Mouse (Mus musculus): ENCODE measurements around the gene Gigyf1.

Gene Gigyf1

DNA sequence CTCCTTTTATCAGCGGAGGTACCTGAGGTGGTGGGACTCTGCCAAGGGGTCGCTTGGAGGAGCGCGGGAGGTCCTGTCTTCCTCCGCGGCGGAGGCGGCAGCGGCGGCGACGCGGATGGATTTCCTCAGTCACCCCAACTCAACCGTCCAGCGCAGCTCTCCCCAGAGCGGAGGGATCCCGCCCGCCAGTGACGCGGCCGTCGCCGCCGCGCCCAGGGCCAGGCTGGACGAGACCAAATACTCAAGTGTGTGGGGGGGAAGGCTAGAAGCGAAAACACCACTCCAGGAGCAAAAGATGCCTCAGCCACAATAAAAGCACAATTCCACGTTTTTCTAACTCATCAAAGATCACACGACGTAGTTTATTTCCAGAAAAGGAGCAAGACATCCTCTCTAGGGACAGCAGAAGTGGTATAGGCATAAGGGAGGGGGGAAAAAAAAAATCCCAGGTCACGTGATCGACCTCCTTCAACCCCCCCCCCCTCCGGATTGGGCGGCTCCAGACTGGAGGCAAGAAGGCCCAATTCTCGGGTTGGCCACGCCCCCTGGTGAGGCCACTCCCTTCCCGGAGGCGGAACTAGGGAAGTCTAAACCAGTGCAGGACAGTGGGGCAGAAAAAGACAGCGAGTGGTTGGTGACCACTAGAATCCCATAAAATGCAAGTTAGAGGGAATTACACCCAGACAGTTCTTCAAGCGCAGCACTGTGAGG, 14.9 kb downstream of the Gigyf1 start, which contains the start of the genes Epo and Gnb2:
Gene Epo (minus strand): TSS at position 126 of the 711 bp plus-strand sequence.
Gene Gnb2 (minus strand): TSS at position 394 of the 711 bp plus-strand sequence.
- peak; percentile 99 for DNase-seq (ENCODE audit: low spot score)

DNA sequence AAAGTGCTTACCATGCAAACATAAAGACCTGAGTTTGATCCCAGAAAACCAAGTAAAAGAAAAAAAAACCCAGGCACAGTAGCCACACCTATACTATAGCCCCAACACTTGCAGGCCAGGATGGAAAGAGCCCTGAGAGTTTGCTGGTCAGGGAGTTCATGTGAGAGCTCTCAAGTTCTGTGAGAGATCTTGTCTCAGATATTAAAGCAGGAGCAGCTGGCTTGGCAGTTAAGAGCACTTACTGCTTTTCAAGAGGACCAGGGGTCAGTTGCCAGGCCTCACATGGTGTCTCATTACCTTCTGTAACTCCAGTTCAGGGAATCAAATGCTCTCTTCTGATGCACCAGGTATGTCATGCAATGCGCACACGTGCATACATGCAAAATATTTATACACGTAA, 16.4 kb downstream of the Gigyf1 start:
- DNase-seq (ENCODE audit: low spot score), result no peak

DNA sequence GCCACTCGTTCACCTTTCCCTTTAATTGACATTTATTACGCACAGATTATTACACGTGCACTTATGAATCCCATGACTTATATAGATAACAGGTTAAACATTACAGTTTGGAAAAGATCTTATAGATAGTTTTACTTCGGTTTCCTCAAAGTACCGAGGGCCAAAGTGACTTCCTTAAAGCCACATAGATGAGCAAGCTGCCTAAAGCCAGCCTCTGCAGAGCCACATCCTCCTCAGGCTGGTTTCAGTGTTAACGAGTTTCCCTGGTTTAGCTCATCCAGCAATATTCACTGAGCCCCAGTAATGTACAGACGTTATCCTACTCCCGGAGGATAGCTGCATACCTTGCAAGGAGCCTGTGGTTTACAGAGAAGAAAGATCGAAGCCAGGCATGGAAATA, 17.0 kb downstream of the Gigyf1 start:
- no peak for DNase-seq (ENCODE audit: low spot score)

DNA sequence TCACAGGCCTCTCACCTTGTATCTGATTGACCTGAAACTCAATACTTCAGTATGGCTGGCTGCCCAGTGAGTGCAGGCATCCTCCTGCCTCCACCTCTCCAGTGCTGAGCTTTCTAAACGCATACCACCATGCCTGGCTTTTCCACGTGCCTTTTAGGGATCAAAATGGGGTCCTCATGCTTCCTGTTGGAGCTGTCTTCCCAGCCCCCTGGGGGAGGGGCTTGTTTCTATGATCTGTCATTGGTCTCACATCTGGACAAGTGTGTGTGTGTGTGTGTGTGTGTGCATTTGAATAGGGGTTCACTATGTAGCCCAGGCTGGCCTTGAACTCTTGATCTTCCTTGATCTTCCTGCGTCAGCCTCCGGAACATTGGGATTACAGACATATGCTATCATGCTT, 19.1 kb downstream of the Gigyf1 start:
- DNase-seq (ENCODE audit: low spot score), result no peak

DNA sequence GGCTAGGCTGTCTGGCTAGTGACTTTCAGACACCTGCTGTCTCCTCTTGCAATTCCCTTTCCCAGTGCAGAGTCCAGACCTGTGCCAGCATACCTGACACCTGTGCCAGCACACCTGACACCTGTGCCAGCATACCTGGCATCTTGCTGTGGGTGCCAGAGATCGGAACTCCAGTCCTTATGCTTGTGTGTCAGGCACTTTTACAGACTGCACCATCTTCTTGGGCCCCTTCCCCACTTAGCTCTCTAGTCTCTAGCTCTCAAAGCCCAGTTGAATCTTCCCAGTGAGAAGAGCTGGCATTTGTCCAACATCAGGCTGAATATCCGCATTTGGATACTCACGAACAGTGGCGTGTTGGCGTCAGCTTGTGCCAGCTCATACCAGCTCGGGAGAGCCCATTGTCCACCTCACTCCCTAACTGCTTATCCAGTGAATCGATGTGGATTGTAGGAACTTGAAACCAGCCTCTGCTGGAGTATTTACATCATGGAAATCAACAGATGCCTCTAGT, 21.0 kb downstream of the Gigyf1 start:
- no peak for DNase-seq (ENCODE audit: low spot score)

DNA sequence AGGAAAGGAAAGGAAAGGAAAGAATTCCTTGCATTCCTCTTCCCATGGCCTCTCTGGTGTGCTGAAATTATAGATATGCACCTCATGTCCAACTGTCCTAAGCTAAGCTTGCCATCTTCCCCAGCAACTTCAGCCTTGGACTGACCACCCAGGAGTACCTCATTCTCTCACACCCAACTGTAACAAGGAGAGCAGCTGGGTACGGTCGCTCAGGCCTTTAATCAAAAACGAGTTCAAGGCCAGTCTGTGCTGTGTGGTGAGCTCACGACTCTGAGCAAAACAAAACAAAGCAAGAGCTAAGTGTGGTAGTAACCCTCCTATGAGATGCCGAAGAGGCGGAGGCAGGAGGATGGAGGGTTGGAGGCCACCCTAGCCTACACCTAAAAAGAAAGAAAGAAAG, 22.6 kb downstream of the Gigyf1 start:
- DNase-seq (ENCODE audit: low spot score), result no peak

DNA sequence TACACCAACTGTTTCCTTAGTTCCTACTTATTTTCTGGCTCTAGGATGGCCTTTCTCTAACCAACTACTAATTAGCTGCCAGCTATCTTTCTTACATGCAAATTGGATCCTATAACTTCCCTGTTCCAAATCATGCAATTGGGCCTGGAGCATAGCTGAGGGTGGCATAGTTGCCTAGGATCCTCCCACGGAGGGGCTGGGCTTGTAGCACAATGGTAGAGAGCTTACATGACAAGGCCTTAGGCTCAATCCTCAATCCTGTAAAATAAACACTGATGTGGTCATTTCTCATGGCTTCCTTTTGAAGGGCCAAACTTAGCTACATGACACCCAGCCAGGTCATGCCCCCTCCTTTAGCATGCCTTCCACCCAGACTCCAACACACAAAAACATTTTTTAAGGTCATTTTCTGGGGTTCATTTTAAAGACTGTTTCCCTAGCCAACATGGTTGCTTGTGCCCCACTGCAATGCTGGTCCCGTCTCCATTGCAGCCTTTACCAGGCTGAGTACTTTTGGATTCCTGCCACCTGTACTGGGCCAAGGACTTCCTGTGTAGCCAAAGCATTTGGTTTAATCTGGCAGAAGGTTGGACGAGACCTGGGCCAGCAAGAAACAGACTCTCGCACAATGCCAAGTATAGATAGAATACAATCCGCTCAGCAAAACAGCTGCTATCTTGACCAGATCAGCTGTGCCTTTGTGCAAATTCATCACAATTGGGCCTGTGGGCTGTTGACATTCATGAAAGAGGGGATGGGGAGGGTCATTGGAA, 23.6 kb downstream of the Gigyf1 start:
- DNase-seq (ENCODE audit: low spot score), result no peak

DNA sequence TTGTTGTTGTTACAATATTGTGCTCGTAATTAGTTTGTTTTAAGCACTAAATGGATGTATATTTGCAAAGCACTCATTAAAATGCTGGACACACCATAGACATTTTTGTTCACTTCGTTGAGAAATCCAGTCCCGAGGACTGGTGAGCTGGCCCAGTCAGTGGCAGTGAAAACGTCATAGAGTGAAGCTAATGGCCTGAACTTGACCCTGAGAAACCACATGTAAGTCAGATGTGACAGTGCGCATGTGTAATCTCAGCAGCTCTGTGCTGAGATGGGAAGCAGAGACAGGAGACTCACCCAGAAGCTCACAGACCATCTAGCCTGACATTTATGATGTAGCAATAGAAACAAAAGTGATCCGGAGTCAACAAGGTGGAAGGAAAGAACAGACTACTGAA, 26.6 kb downstream of the Gigyf1 start:
- DNase-seq (ENCODE audit: low spot score), result no peak

DNA sequence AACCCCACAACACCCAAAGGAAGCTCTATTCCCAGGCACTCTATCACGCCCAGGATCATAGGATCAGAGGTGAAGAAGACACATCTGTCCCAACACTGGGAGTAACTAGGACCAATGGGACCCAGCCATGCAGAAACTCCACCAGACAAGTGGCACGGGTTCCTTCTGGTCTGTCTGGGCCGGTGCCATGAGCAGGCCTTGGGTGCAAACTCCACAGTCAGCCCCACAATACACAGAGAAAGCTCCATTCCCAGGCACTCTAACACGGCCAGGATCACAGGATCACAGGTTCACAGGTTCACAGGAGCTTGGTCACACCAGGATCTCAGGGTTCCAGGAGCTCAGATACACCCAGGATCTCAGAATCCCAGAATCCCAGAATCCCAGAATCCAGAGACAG, 27.2 kb downstream of the Gigyf1 start:
- no peak for DNase-seq (ENCODE audit: low spot score)

DNA sequence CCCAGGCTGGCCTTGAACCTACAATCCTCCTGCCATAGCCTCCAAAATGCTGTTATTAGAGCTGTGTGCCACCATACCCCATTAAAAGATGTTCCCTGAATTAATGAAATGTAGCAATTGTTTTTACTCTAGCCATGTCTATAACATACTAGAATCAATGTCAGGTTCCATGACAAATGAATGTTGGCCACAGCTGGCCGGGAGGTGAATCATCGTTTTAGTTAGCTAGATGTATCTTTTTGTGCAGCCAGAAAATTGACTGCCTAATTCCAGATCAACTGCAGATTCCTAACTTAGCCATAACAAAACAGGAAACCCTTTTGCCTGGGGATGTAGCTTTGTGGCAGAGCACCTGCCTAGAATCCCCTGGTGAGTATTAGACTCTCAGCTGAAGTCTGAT, 31.5 kb downstream of the Gigyf1 start:
- DNase-seq (ENCODE audit: low spot score), result no peak

DNA sequence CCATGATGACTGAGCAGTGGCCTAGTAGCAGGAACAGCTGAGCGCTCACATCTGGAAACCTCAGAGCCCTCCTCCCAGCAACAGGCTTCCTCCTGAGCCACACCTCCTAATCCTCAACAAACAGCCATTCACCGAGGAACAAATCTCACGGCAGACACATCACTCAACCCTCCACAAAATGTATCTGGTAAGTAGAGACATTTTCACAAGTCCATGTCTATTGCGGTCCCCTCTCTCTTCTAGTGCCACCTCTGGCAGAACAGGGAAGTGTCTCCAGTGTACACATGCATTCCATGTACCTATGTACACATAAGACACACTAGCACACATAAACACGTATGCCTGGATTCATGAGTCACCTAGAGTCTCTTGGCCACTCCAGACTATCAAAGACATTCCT, 32.8 kb downstream of the Gigyf1 start:
- DNase-seq (ENCODE audit: low spot score), result peak; percentile 26

DNA sequence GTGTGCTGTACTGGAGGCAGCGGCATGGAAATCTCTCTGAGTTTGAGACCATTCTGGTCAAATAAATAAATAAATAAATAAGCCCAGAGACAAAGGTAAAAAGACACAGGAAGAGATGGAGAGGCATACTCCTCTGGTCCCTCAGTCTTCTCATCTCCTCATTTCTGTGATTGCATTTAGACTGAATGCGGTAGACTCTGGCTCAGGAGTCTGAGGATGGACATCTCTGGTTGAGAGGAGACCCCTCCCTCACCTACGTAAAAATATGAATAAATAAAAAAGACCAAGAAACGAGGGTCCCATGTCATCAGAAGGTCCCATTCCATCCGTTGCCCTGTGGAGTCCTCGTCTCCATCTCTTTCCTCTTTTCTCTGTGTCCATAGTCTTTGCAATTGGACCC, 34.7 kb downstream of the Gigyf1 start:
- DNase-seq (ENCODE audit: low spot score), result no peak

DNA sequence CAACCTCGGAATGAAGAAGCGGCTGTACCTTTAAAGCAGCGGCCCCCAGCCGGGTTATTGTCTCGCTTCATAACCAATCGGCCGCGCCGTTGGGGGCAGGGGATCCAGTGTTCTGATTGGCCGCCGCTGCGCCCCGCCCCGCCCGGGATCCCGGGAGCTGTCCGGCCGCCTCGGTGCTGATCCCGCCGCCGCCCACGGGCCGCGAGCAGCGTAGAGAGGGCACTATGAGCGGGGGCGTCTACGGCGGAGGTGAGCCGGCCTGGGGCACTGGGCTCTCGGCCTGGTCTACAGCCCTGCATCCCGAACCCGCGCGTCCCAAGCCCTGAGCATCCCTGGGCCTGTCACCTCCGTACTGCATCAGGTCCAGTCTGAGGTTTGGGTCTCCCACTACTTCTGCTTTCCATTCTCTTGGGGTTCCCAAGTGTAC, 35.1 kb downstream of the Gigyf1 start, which contains the start of gene Actl6b:
Gene Actl6b (plus strand): TSS at position 107 of the 427 bp plus-strand sequence.
- peak; percentile 86 for DNase-seq (ENCODE audit: low spot score)

DNA sequence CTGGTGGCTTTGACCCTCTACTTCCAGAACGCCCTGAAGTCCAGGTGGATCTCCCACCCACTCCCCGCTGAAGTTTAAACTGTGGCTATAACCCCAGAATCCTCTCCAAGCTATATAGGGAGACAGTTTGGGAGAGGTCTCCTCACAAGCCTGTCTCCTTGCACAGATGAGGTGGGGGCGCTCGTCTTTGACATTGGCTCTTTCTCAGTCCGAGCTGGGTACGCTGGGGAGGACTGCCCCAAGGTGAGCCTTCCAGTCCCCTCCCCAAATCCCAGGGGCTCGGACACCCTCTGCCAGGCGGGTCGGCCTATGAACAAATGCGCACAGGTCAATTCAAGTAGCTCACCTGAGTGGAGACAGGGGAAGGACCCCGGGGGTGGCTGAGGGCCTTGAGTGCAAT, 35.5 kb downstream of the Gigyf1 start:
- DNase-seq (ENCODE audit: low spot score), result no peak

DNA sequence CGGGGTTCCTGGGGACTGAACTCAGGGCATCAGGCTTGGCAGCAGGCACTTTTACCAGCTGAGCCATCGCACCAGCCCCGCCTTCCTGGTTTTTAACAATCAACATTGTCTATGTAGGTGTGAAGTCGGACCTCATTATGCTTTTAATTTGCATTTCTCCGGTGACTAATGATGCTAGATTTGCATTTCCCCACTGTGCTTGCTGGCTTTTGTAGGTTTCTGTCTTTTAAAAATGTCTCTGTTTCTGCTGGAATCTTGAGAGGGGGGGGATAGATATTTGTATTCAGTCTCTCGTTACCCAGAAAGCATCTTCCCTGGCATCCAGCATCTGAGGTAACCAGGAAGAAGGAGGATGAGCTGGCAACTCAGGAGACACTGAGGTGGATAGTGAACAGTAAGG, 43.2 kb downstream of the Gigyf1 start:
- no peak for DNase-seq (ENCODE audit: low spot score)

DNA sequence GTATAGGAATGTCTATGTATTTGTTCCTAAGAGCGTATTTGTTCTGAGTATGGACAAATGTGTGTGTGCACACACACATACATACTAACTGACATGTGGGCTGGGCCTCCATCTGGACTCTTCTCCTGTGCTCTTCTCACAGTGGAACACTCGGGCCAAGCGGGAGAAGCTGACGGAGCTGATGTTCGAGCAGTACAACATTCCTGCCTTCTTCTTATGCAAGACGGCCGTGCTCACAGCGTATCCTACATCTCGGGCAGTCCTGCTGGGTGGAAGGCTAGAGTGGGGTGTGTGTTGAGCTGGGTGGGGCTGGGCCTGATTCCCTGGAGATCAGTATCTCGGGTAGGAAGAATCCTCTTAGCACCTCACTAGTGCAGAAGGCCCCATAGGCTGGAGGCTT, 44.6 kb downstream of the Gigyf1 start:
- DNase-seq (ENCODE audit: low spot score), result no peak

DNA sequence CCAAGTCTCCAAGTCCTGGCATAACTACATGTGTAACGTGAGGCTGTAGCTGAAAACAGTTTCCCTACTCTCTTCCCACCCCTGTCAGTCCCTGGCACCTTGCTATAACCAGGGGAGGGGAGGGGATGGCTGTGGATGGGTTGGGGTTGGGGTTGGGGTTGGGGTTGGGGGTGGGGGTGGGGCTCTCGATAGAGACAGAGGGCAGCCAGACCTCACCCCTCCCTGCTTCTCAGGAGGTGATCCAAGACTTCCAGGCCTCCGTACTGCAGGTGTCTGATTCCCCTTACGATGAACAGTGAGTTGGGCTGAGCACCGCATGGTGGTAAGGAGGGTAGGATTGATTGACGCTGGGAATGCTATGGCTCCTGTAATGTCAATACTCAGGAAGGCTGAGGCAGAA, 47.4 kb downstream of the Gigyf1 start:
- no peak for DNase-seq (ENCODE audit: low spot score)

DNA sequence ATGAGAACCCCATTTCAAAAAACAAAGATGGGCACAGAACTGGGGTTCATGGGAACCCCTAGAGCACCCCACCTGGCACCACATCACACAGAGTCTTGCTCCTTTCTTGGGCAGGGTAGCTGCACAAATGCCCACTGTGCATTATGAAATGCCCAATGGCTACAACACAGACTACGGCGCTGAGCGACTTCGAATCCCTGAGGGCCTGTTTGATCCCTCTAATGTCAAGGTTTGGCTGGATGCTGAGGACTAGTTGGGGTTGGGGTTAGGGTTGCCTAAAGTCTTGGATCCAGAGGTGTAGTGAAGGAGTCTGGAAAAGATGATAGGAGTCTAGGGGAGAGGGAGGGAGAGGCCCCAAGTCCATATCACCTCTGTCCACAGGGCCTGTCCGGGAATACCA, 48.1 kb downstream of the Gigyf1 start:
- DNase-seq (ENCODE audit: low spot score), result no peak

DNA sequence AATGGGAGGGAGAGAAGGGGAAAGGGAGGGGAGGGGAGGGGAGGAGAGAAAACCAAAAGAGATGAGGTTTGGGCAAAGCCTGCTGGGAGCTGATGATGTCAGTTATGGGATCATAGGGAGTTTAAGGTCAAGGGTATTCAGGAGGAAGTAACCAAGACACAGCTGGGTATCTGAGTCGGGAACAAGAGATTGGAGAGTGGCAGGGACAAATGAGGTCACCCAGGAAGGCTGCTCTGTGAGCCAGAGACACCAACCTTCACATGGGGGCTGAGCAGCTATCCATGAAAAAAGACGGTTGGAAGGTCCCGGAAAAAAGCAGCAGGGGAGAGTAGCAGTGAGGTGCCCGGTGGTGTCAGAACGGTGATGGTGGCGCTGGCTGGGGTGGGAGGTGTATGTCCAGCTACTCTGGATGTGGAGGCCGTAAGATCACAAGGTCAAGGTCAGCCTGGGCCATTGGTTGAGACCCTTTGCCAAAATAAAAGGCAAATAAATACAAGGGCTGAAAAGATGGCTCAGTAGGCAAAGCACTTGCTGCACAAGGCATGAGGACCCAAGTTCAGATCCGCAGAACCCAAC, 50.0 kb downstream of the Gigyf1 start:
- peak; percentile 38 for DNase-seq (ENCODE audit: low spot score)

DNA sequence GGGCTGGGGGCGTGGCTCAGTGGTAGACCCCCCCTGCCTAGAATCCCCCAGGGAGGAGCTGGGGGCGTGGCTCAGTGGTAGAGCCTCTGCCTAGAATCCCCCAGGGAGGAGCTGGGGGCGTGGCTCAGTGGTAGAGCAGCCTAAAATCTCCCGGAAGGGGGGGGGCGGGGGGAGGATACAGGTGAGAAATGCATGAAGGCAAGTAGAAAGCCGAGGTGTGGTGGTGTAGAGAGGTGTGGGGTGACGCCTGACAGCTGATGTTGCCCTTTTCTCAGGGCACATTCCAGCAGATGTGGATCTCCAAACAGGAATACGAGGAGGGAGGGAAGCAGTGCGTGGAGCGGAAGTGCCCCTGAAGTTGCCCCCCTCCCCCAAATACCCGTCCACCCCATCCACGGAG, 50.7 kb downstream of the Gigyf1 start:
- no peak for DNase-seq (ENCODE audit: low spot score)

DNA sequence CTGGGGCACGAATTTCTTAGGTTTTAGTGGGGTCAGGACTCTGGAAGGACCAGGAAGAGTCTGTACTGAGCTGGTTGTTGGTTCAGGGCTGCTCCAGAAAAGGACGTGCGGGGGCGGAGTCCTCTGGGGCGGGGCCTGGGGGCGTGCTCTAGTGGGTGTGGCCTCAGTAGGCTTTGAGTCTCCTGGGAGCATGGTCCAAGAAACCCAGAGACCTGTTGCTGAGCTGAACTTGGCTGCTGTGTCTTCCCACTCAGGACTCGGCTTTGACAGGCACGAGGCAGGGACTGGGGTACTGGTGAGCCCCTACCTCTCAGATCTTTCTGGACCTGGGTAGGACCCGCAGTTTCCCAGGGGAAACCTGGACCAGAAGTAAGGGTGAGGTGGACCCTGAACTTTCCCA, 51.3 kb downstream of the Gigyf1 start, which contains the start of gene Tfr2:
Gene Tfr2 (plus strand): TSS at position 176 of the 400 bp plus-strand sequence.
- DNase-seq (ENCODE audit: low spot score), result peak; percentile 12

DNA sequence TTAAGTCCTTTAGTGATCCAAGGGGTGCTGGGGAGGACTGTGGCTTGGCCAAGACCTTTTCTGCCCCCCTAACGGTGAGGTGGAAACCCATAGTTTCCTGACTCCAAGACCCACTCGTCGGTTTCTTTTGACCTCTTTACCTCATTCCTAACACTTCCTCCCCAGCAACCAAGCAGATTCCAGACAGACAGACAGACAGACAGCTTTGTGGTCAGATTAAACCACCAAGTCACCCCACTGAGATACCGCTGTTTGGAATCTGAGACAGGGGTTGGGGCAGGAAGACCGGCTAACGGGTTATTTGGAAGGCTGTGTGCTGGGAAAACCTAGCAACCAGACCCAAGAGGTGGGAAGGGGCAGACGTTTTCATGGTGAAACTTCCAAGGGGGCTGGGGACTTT, 51.8 kb downstream of the Gigyf1 start:
- DNase-seq (ENCODE audit: low spot score), result no peak

All from retina, embryonic 14.5 days (tissue).